Mouse (Mus musculus): Measurements from ENCODE around the gene Ubqln4.

The Ubqln4 gene

DNA sequence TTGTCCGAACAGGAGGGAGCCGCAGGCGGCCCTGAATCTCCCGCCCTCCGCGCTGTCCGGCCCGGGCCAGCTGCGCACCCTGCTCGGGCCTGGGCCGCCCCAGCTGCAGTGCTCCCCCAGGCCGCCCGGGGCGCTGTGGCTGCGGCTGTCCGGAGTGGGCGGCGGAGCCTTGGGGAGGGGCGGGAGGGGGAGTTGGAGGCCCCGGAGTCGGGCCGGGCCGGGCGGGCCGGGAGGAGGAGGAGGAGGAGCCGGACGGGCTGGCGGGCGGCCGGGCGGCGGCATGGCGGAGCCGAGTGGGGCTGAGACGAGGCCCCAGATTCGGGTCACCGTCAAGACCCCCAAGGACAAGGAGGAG lies at the start of gene Ubqln4:
TSS of gene Ubqln4 (plus strand) at position 234 of the 355 bp plus-strand sequence.
- in situ Hi-C loops (cut with MboI), result no loop called here

DNA sequence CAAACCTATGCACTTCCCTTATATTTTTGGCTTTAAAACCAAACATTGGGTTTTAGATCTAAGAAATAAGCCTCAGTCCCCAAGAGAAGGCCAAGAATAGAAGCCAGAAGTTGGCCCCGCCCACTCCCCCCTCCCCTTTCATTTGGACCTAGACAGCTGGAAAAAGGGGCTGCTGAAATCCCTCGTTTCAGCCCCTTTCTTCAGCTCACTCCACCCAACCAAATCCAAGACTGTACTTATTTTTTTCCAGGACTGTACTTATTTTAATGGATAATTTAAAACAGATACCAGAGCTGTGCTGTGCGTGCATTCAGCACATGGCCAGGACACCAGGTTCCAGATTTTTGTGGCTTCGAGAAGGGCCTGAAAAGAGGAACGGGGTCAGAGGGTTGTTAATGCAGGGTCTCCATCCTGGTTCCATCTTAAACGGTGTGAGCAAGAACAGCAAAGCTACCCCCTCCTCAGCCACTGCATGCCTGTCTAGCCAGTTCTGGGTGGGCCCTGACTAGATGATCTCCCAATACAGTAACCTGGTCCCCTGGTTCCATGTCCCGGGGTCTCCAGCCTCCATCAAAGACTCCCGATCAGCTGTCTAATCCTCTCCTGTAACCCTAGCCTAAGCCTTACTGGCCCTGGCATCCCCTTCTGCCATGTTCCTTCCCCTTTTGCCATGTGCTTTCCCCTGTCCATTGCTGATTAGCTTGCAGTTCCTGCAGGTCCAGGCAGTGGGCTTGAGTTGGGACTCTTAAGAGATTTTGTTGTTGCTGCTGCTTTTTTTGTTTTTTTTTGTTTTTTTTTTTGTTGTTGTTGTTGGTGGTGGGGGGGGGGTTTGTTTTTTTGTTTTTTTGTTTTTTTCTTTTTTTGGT lies 49.4 kb upstream of the Ubqln4 start:
- in situ Hi-C loops (cut with MboI), result no loop called here

DNA sequence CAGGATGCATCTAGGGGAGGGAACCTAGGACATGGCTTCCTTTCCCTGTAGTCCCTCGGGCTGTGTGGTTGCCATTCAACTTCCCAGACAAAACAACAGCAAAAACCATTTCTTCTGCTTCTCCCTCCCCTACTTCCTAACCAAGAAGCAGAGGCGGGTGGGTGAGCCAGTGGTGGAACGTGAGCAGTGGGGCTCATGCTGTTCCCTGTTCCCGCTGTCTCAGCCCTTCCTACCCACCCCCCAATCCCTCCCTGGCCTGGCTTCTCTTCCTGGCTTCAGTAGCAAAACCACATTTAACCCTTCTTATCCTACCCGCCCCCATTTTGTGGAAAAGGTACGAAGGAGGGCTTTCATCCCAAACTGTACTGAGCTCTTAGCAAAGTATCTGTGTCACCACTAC lies 48.5 kb upstream of the Ubqln4 start:
- in situ Hi-C loops (cut with MboI), result no loop called here

DNA sequence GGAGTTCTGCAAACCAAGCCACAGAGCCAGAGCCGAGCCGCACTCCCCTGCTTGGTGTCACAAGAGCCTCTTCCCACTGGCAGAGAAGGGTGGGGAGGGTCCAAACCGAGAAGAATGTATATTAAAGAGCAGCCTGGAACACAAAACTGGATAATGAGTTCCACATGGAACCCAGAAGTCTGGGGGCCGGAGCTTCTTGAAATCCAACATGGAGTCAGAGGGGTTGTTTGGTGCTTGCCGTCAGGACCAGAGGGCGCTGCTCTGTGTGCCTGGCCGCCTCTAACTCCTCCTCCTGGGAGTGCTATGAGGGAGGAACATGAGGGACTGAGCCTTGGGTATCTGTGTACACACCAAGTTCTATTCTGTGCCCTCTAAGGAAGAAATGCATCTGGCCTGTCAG lies 47.8 kb upstream of the Ubqln4 start:
- in situ Hi-C loops (cut with MboI), result no loop called here

GRCm38 (mm10) chr3:88509250-88509649 lies 44.3 kb upstream of the Ubqln4 start:
- in situ Hi-C loops (cut with MboI), result no loop called here

- in situ Hi-C loops (cut with MboI), result no loop called here
These were observed 43.7 kb upstream of the Ubqln4 start, which contains the start of gene Lmna for GRCm38 (mm10) chr3:88509692-88510420. Gene Lmna, minus strand, starts transcription at chr3:88509956.

DNA sequence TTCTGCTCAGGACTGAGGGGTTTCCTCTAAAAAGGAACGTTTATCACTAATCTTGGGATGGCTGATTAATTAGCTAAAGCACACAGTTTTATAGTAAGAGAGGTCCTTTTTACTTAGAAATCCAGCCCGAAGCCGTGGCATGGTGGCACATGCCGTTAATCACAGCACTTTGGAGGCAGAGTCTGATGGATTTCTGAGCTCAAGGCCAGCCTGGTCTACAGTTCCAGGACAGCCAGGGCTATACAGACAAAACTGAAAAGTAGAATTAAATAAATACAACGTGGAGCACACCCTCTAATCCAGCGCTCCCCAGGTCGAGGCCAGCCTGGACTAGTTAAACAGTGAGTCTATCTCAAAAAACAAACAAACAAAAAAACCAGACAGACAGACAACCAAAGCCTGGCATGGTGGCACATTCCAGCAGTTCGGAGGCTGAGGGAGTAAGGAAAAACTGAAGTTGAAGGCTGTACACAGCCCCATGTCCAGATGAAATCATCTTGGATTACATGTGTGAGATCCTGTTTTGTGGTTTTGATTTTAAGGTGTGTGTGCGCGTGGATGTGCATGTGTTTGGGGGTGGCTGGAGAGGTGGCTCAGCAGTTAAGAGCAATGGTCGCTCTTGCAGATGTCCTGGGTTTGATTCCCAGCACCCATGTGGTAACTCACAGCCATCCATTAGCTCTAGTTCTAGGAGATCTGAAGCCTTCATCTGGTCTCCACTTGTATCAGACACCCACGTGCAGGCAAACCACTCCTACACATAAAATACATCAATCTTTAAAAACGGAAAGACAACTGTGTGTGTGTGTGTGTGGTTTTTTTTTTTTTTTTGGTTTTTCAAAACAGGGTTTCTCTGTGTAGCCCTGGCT lies 42.9 kb upstream of the Ubqln4 start:
- in situ Hi-C loops (cut with MboI), result no loop called here

- in situ Hi-C loops (cut with MboI), result no loop called here
These were observed 42.0 kb upstream of the Ubqln4 start for GRCm38 (mm10) chr3:88511559-88511958.

DNA sequence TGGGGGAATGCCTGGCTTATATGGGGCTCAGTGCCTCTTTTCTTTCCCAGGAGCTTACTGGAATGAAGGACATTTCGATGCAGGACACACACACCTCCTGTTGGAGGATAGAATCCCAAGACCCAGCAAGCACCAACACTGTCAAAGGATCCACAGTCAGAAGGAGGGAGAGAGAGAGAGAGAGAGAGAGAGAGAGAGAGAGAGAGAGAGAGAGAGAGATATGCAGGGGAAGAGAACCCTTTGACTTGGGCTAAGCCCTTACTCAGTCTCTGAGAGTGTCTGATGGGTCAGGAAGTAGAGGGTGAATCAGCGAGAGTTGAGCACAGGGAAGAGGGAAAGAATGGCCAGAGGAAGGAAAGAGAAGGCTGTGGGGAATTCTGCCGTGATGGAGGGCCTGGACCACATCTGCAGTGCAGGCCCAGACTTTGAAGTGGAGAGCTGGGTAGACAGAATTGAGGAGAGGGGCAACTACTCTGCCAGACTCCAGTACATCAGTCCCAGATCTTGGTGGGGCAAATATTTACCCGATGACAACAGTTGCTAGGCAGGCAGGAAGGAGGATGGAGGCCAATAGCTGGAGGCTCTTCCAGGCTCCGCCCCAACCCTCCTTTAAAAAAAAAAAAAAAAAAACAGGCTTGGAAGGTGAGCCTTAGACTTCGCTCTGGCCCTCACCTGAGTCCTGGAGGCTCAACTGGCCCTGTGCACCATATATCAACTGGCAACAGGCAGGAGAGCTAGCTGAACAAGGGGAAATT lies 41.2 kb upstream of the Ubqln4 start:
- in situ Hi-C loops (cut with MboI), result no loop called here

GRCm38 (mm10) chr3:88512896-88513545 lies 40.5 kb upstream of the Ubqln4 start:
- in situ Hi-C loops (cut with MboI), result no loop called here

DNA sequence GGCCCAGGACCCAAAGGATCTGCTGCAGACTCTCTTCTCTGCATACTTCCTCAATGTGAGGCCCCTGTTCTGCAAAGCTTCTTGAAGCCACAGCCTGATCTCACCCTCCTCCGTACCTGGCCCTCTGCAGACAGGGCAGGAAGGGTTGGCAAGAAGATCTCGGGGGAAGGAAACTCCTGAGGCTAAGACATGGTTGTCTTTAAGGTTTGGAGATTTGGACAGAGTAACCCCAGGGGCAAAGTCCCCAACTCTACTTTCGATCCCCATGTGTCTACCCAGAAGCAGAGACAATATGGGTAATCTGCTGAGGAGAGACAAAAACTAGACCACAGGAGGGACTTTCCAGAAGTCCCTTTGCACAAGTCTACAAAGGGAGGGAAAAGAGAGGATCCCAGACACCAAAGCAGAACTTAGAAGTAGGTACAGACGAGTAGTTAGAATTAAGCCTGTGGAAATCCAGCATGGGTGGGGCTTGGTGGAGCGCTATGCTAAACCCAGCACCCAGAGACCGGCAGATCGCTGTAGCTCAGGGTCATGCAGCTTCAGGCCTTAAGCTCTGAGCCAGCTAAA lies 39.9 kb upstream of the Ubqln4 start:
- in situ Hi-C loops (cut with MboI), result no loop called here

DNA sequence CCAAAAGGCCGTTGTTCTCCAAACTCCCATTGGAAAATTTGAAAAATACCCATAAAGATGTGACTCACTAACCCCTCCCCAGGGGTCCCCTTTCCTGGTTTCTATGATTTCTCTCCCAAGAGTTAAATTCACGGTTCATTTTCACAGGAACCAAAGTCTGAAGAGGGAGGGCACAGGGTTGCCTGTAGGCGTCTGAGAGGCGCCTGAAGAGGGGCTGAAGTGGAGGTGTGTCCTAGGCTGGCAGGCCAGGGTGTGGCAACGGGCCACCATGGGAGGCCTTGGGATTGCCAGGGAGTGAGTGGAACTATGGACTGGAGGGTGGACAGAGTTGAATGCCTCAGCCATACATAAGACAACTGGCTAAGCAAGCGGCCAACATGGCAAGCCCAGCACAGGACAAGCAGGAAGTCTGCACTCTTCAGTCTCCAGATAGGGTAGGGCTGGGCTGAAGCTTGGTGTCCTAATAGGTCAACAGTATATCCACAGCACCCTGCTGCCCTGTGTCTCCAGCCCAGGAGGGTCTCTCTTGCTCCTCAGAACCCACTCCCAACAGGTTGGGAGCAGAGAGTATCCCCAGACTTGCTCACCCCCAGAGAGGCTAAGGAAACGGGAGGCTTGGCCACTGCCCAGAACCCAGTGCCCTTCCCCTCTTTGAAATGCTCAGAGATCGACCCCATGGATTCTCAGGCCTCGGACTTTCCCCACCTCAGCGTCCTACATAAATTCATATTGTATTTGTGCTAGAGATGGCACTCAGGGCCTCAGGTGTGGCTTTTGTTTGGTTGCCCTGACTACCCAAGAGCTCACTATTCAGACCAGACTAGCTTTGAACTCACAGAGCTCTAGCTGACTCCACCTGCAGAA lies 39.1 kb upstream of the Ubqln4 start:
- in situ Hi-C loops (cut with MboI), result no loop called here

- in situ Hi-C loops (cut with MboI), result no loop called here
These were observed 38.5 kb upstream of the Ubqln4 start for GRCm38 (mm10) chr3:88515095-88515386.

DNA sequence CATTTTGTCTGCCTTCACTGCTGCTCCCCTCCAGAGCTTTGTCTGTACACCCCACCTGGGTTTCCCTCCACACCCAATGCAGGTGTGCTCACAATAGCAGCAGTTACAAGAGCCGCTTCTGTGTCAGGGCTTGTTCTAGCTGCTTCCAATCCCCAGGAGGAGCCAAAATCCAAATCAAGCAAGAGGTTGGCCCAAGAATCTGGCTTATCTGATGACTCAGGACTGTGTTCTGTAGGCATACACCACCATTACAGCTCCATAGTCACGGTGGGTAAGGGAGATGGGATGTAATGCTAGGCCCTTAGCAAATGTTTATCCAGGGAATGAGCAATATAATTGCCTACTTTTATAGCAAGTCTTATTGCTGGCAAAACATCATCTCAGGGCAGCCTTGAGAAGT lies 37.2 kb upstream of the Ubqln4 start:
- in situ Hi-C loops (cut with MboI), result no loop called here

- in situ Hi-C loops (cut with MboI), result no loop called here
These were observed 35.1 kb upstream of the Ubqln4 start for GRCm38 (mm10) chr3:88518411-88518810.

- in situ Hi-C loops (cut with MboI), result loop anchor here (5.0 kb wide), 1 partner anchor 38 kb away; no protein-coding TSS in a partner anchor
These were observed 33.5 kb upstream of the Ubqln4 start for GRCm38 (mm10) chr3:88520078-88520477.

DNA sequence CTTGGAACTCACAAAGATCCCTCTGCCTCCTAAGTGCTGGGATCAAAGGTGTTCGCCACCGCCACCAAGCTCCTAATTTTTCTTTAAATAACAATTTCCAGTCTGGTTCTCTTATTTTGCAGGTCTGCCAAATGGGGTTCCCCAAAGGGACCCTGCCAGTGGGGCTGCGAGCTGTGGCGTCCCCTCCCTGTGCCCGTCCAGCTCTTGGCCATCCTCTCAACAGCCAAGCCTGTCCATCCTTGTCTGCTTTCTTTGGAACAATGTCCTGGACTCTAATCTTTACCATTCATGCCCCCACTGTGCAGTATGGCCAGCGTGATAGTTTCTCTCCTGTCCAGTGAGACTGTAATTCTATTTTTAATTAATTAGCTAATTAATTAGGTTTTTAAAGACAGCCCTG lies 32.4 kb upstream of the Ubqln4 start:
- in situ Hi-C loops (cut with MboI), result loop anchor here (5.0 kb wide), 1 partner anchor 39 kb away; no protein-coding TSS in a partner anchor

DNA sequence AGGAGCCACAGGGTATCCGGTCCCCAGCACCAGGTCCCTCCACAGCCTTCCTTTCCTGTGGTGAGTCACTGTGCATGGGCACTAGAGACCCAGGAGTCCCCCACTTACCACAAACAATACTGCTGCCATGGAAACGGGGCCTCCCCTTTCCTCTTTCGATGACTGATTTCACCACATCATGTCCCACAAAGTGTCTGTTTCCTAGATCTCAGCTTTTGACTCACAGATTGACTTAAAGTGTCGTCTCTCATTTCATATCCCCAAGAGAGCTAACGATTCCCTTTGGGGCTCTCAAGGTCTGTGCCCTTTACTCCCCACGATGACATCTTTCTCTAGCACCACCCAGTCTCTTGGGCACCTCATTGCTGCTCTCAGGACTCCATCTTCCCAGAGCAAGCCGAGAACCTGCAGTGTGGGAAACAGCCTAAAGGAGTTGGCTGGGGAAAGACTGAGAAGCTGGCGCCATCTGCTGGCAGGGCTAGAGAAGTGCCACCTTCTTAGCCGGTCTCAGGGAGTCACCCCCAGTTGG lies 31.7 kb upstream of the Ubqln4 start:
- in situ Hi-C loops (cut with MboI), result loop anchor here (5.0 kb wide), 1 partner anchor 40 kb away; no protein-coding TSS in a partner anchor

GRCm38 (mm10) chr3:88523027-88523426 lies 30.5 kb upstream of the Ubqln4 start:
- in situ Hi-C loops (cut with MboI), result loop anchor here (5.0 kb wide), 1 partner anchor 41 kb away; no protein-coding TSS in a partner anchor

Data from mature B cell (primary cell).